Mouse (Mus musculus): ENCODE results near the gene Wdr62. TPM values are rescaled to one million over a fixed set of nuclear protein-coding genes. Genes with fewer than 3 reads are reported as not detected.
A peak's percentile ranks its signal among the peaks of the same experiment; 100 is the strongest.
"Not testable (repeated sequence)": the region's sequence is repeated elsewhere in the genome, so short reads cannot be mapped to it uniquely, and the experiment has no call there.

The Wdr62 gene
- total RNA-seq, 2 experiments from 2014 or later = 1.7 to 3.0 TPM

DNA sequence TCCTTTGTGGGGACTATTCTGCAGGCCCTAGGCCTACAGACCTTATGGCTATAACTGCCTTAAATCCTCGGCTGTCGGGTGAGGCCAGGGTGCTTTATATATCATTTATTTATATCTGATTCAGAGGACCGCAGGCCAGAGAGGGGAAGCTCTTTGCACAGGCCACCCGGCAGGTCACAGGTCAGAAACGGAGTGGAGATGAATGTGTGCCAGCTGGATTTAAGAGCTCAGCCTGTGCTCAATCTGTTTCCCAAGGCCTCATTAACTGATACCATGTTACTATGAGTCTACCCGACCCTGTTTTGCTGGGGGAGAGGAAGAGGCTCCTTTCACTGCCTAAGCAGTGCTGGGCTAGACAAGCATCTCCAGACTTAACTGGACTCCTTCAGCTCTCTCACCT is 5.8 kb downstream of the Wdr62 start:
- intact Hi-C loops (cut with DNase I) = no loop called here
- Histone ChIP-seq H3K27ac (peak overlapping the region; percentile 38; the same call in 1 of the 2 replicates), H3K4me3 (no peak overlapping the region)
- no peak for TF ChIP-seq CTCF (IDR thresholded peaks at IDR 0.05)
- no peak for DNase-seq

- intact Hi-C loops (cut with DNase I) = loop anchor here (1.0 kb wide), 1 partner anchor 24 kb away; no protein-coding TSS in a partner anchor
- no peak for TF ChIP-seq CTCF (IDR thresholded peaks at IDR 0.05)
- DNase-seq = no peak
- H3K4me3 ChIP-seq = no peak overlapping the region
- H3K27ac ChIP-seq = no peak overlapping the region
These were observed 10.6 kb downstream of the Wdr62 start for GRCm38 (mm10) chr7:30269641-30270040.

GRCm38 (mm10) chr7:30266780-30267179 is 13.4 kb downstream of the Wdr62 start:
- intact Hi-C loops (cut with DNase I) = no loop called here
- H3K4me3 ChIP-seq = no peak overlapping the region
- DNase-seq = no peak
- no peak overlapping the region for H3K27ac ChIP-seq
- TF ChIP-seq CTCF (IDR thresholded peaks at IDR 0.05) = no peak

- no peak for TF ChIP-seq CTCF (IDR thresholded peaks at IDR 0.05)
- no peak overlapping the region for H3K27ac ChIP-seq
- no peak overlapping the region for H3K4me3 ChIP-seq
- no peak for DNase-seq
- intact Hi-C loops (cut with DNase I) = no loop called here
These were observed 14.3 kb downstream of the Wdr62 start for GRCm38 (mm10) chr7:30265935-30266334.

GRCm38 (mm10) chr7:30265531-30265930 is 14.7 kb downstream of the Wdr62 start:
- Histone ChIP-seq H3K4me3 (no peak overlapping the region), H3K27ac (no peak overlapping the region)
- no peak for DNase-seq
- intact Hi-C loops (cut with DNase I) = no loop called here
- no peak for TF ChIP-seq CTCF (IDR thresholded peaks at IDR 0.05)

DNA sequence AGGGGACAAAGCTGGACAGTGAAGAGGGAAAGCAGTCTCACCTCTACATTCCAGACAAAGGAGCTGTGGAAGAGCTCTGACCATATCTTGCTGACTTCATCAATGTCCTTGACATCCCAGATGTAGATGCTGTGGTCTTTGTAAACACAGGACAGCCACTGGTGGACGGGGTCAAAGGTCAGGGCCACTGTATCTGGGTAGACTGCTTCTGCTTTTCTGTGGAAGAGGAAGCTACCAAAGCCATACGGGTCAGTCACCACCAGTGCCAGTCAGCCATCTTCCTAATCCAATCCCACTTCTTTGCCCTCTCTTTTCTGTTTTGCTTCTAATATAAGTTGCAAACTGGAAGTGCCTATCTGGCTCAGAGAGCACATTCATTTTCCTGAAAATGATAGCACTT is 15.2 kb downstream of the Wdr62 start:
- intact Hi-C loops (cut with DNase I) = no loop called here
- DNase-seq = no peak
- no peak for TF ChIP-seq CTCF (IDR thresholded peaks at IDR 0.05)
- H3K27ac ChIP-seq = no peak overlapping the region
- no peak overlapping the region for H3K4me3 ChIP-seq

GRCm38 (mm10) chr7:30251956-30252954 is 28.0 kb downstream of the Wdr62 start:
- intact Hi-C loops (cut with DNase I) = no loop called here
- Histone ChIP-seq H3K27ac (peak overlapping the region; percentile 48), H3K4me3 (peak overlapping the region; percentile 19)
- peak; percentile 70 for DNase-seq
- no peak for TF ChIP-seq CTCF (IDR thresholded peaks at IDR 0.05)

DNA sequence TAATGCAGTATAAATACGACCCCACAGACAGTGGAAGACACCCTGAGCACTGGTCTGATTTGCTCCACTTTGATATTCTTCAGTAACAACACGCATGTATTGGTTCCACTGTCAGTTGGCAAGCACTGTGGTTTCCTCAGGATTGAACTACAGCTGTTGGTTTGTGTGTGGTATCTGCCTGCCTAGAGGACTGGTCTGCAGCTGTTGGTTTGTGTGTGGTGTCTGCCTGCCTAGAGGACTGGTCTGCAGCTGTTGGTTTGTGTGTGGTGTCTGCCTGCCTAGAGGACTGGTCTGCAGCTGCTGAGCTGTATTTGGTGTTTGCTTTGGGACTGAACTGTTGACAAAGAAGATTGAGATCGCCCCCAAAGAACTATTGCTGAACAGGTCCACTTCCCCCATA is 42.8 kb downstream of the Wdr62 start:
- intact Hi-C loops (cut with DNase I); H3K27ac ChIP-seq; H3K4me3 ChIP-seq; DNase-seq: not testable (repeated sequence)

DNA sequence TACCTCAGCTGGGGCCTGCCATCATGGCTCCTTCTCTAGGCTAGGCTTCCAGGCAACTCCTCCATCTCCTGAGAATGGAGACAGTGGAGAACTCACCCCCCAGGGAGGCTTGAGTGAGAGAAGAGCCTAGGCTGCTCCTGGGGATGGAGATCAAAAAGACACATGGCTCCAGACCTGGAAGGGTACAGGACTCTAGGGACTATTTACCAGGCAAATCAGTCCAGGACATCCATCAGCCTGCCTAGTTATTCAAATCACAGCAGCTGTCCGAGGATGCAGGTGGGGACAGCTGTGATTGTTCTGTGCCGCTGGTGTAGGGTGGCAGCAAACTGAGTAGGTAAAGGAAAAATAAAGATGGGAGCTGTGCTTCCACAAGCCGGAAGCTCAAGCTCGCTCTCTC is 44.6 kb downstream of the Wdr62 start, which contains the start of gene Ovol3:
Gene Ovol3, minus strand, starts transcription at position 101 of the 400 bp plus-strand sequence.
- intact Hi-C loops (cut with DNase I) = no loop called here
- DNase-seq = no peak
- H3K27ac ChIP-seq = peak within 1 kb of the TSS; percentile 9; the same call in 1 of the 2 replicates
- TF ChIP-seq CTCF (IDR thresholded peaks at IDR 0.05) = no peak
- H3K4me3 ChIP-seq = no peak within 1 kb of the TSS

DNA sequence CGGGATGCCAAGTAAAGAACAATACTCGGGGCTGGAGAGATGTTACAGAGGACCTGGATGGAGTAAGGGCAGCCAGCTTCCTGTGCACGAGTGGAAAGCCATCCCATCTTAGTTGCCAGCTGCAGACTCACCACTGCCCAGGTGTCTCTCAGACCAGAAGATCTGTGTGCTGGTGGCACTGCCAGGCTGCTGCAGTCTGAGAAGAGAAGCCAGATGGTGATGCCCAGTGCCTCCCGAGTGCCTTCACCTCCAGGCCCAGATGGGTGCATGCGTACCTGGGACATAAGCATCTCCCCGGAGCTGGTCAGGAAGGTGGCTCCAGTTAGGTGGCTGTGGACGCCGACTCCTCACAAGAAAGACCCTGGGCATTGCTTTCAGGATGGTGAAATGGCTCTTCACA is 45.1 kb downstream of the Wdr62 start:
- no peak for TF ChIP-seq CTCF (IDR thresholded peaks at IDR 0.05)
- DNase-seq = no peak
- H3K27ac ChIP-seq = no peak overlapping the region
- intact Hi-C loops (cut with DNase I) = no loop called here
- no peak overlapping the region for H3K4me3 ChIP-seq

GRCm38 (mm10) chr7:30234276-30234858 is 45.9 kb downstream of the Wdr62 start:
- peak overlapping the region; percentile 28 for H3K27ac ChIP-seq
- intact Hi-C loops (cut with DNase I) = no loop called here
- no peak overlapping the region for H3K4me3 ChIP-seq
- no peak for TF ChIP-seq CTCF (IDR thresholded peaks at IDR 0.05)
- peak; percentile 68 for DNase-seq

DNA sequence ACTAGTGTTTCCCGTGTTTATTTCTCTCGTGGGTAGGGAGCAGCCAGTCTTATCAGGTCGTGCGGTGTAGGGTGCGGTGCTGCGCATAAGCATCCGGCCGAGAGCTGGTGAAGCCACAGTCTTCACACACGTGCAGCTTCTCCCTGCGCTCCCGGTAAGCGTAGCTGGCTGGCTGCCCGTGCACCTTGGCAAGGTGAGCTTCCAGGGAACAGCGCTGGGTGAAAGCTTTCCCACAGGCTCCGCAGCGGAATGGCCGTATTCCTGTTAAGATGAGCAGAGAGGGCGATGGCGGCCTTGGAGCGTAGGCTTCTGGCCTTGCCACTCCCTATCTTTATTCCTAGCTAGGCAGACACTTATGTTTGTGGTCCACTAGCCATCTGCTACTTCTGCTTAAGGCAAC is 46.8 kb downstream of the Wdr62 start:
- no peak for TF ChIP-seq CTCF (IDR thresholded peaks at IDR 0.05)
- intact Hi-C loops (cut with DNase I) = no loop called here
- DNase-seq = no peak
- Histone ChIP-seq H3K27ac (peak overlapping the region; percentile 28), H3K4me3 (peak overlapping the region; percentile 83; the same call in 1 of the 2 replicates)

DNA sequence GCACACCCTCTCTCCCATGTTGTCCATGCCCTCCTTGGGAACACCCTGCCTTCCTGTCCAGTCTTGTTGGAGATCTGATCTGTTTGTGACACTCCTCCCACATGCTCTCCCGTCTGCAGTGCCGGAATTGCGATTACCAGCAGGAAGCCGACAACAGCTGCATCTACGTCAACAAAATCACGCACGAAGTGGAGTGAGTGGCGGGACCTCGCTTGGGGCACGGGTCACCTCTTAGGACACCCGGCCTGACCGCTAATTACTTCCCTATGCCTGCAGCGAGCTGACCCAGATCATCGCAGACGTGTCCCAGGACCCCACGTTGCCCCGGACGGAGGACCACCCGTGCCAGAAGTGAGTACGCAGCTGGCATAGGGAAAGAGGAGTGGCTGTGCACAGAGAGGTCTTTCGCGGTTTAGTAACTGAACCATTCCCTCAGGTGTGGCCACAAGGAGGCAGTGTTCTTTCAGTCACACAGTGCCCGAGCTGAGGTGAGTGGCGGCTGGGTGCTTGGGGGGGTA is 47.5 kb downstream of the Wdr62 start:
- peak overlapping the region; percentile 98 for H3K27ac ChIP-seq
- H3K4me3 ChIP-seq = peak overlapping the region; percentile 83
- intact Hi-C loops (cut with DNase I) = loop anchor here (1.0 kb wide), 1 partner anchor 48 kb away; the partner anchor contains the start of genes Thap8 and Wdr62
- peak; percentile 65 for DNase-seq
- TF ChIP-seq CTCF (IDR thresholded peaks at IDR 0.05) = peak; percentile 47

Measured in gastrocnemius, adult 2 months (tissue).